Mouse (Mus musculus) bone marrow macrophage, adult 2 months (primary cell): ENCODE data around the gene Dpp9.
"Not testable (repeated sequence)": the region's sequence is repeated elsewhere in the genome, so short reads cannot be mapped to it uniquely, and the experiment has no call there.

Experiments
- CTCF ChIP-seq: IDR thresholded peaks from 2 replicates; pipeline ENCODE4 v1.5.1; 2012; ENCODE audit warnings: low read depth, mild to moderate bottlenecking, low read length, moderate library complexity
- POLR2A ChIP-seq: IDR thresholded peaks from 2 replicates; pipeline ENCODE4 v1.6.1; 2012; ENCODE audit warnings: mild to moderate bottlenecking, low read depth, low read length, borderline replicate concordance

DNA sequence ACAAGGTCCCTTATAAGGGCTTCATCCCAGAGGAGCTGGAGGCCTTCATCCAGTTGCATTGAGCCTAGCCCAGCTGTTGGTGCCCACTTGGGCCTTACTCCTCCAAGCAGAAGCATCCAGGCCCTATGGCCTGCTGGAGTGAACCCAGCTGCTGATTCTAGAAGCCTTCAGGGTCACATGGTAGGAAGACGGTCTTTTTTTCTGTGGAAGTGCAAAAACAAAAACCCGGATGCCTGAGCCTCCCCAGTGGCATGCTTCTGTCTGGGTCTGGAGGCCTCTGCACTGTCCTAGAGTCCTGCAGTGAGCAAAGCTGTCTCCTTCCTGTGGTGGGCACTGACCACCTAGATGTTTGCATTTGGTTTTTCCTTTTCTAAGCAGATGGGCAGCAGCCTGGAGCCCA is 40.1 kb upstream of the Dpp9 start:
- not testable (repeated sequence) for TF ChIP-seq POLR2A, CTCF
